Mouse (Mus musculus) lung, postnatal 0 days (tissue): ENCODE measurements around the gene Dot1l. TPM values are rescaled to one million over a fixed set of nuclear protein-coding genes. Genes with fewer than 3 reads are reported as not detected.
"Not testable (repeated sequence)": the region's sequence is repeated elsewhere in the genome, so short reads cannot be mapped to it uniquely, and the experiment has no call there.

Experiments
- ATAC-seq: fragments of 200-750 bp; cut with Nextera tagmentation; 2 replicates; pipeline ENCODE4 v1.8.0; 2017; ENCODE audit warnings: moderate library complexity
- DNase-seq: peaks from one replicate; pipeline ENCODE4 v3.0.0-alpha.2; 2016; ENCODE audit warnings: low spot score
- H3K27ac ChIP-seq: fragments of 300-500 bp; sonication (generic); 2 replicates; pipeline ENCODE4 v1.5.1; 2014; ENCODE audit warnings: antibody characterized with exemption, mild to moderate bottlenecking, low read length, mixed read lengths
- H3K27me3 ChIP-seq: fragments of 300-500 bp; sonication (generic); replicated peaks from 2 replicates; pipeline ENCODE4 v1.6.1; 2014; ENCODE audit warnings: low read length, mixed read lengths; ENCODE audit not compliant: insufficient read depth
- H3K36me3 ChIP-seq: fragments of 300-500 bp; sonication (generic); 2 replicates; pipeline ENCODE4 v1.6.1; 2014; ENCODE audit warnings: low read length, mixed read lengths; ENCODE audit not compliant: insufficient read depth
- H3K4me1 ChIP-seq: fragments of 300-500 bp; sonication (generic); 2 replicates; pipeline ENCODE4 v1.6.1; 2014; ENCODE audit warnings: antibody characterized with exemption, low read depth, low read length, mixed read lengths; ENCODE audit not compliant: insufficient read depth
- H3K4me2 ChIP-seq: fragments of 300-500 bp; sonication (generic); replicated peaks from 2 replicates; pipeline ENCODE4 v1.6.1; 2014; ENCODE audit warnings: low read depth, mild to moderate bottlenecking, low read length, moderate library complexity, mixed read lengths
- H3K4me3 ChIP-seq: fragments of 300-500 bp; sonication (generic); 2 replicates; pipeline ENCODE4 v1.5.1; 2014; ENCODE audit warnings: low read depth, low read length
- H3K9ac ChIP-seq: fragments of 300-500 bp; sonication (generic); replicated peaks from 2 replicates; pipeline ENCODE4 v1.6.1; 2014; ENCODE audit warnings: low read depth, mild to moderate bottlenecking
- H3K9me3 ChIP-seq: fragments of 300-500 bp; sonication (generic); 2 replicates; pipeline ENCODE4 v1.6.1; 2016; ENCODE audit warnings: low read length, mixed read lengths
- CTCF ChIP-seq: IDR thresholded peaks from 2 replicates; pipeline ENCODE4 v1.5.1; 2016; ENCODE audit warnings: antibody characterized with exemption, mild to moderate bottlenecking
- EP300 ChIP-seq: IDR thresholded peaks from 2 replicates; pipeline ENCODE4 v1.6.1; 2016; ENCODE audit warnings: antibody characterized with exemption, mild to moderate bottlenecking, control low read depth
- WGBS: fragments of 180-500 bp; shearing (Covaris S2); extraction: QIAGEN DNeasy Blood & Tissue Kit; methylation state at CpG from one replicate; pipeline ENCODE4 v1.1.7; 2014; 5-methylcytosine and 5-hydroxymethylcytosine counted together
- polyA plus RNA-seq: library from polyadenylated mRNA; unstranded; fragments of >200 nt; fragmentation: Nextera tagmentation; extraction: Ambion mirVana; gene quantifications from 2 replicates; pipeline ENCODE4 v1.2.1, GENCODE M21; 2015

Dot1l gene
- polyA plus RNA-seq, 1 experiment from 2014 or later: 7.4 TPM

DNA sequence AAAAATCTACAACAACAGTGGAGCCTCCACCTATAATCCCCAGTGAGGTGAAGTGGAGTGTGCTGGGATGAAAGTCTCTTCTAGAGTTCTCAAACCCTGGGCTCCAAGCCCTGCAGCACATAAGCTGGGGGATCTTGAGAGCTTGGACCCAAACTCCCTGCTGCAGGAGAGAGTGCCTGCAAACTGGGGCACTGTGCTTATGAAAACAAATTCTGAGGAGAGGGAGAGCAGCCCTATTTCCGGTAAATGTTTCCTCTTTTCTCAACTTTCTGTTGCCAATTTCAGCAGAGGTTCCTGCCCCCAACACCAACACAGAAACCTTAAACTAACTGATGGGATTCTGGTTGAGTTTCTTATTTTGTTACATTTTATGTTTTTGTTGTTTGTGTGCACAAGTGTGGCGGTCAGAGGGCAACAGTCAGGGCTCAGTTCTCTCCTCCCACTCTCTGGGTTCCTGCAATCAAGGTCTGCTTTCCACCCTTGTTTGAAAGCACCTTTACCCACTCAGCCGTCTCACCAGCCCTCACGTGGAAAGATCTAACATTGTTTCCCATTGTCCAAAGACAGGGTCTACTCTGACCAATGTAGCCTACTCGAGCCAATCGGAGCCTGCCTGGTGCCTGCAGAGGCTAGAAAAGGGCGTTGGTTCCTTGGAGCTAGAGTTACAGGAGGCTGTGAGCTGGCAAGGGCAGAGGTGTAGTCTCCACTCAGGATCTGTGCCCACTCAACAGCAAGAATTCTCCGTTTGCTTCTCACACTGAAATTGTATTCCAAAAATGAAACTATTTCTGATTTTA, 69.0 kb downstream of the Dot1l start:
- H3K27ac ChIP-seq: no peak overlapping the region

DNA sequence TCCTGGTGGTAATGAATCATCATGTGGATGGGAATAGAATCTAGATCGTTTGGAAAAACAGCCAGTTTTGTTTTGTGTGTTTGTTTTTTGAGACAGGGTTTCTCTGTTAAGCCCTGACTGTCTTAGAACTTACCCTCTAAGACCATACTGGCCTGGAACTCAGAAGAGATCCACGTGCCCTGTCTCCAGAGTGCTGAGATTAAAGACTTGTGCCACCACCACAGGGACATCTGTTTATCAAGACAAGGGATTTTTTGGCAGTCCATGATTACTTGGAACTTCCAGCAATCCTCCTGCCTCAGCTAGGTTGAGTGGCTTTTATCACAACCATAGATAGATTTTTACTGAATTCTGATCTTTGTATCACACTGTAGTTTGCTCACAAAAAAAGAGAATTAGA, 69.8 kb downstream of the Dot1l start:
- Histone ChIP-seq H3K4me2 (no peak overlapping the region), H3K36me3 (0 out of 2 replicates have a peak, but pooled peaks cover 4% of the 10 kb centered on the region), H3K4me3 (no peak overlapping the region), H3K9me3 (no peaks in the 10 kb centered on the region), H3K9ac (no peak overlapping the region), H3K4me1 (no peaks in the 10 kb centered on the region), H3K27ac (no peak overlapping the region), H3K27me3 (no peaks in the 10 kb centered on the region)
- ATAC-seq (no peak), DNase-seq (no peak)
- no peak for TF ChIP-seq CTCF
- no peak for TF ChIP-seq EP300
- 54% methylated on average over 2 of the region's 2 CpGs for WGBS

More for the DNA sequence above, 69.0 kb downstream of the Dot1l start:
- Histone ChIP-seq H3K4me1 (no peaks in the 10 kb centered on the region), H3K4me3 (no peak overlapping the region), H3K9me3 (no peaks in the 10 kb centered on the region), H3K36me3 (no peaks in the 10 kb centered on the region), H3K4me2 (no peak overlapping the region), H3K27me3 (no peaks in the 10 kb centered on the region), H3K9ac (no peak overlapping the region)
- DNase-seq: no peak
- TF ChIP-seq EP300 (no peak), CTCF (no peak)
- WGBS: 44% methylated on average over 8 of the region's 8 CpGs
- no peak for ATAC-seq

DNA sequence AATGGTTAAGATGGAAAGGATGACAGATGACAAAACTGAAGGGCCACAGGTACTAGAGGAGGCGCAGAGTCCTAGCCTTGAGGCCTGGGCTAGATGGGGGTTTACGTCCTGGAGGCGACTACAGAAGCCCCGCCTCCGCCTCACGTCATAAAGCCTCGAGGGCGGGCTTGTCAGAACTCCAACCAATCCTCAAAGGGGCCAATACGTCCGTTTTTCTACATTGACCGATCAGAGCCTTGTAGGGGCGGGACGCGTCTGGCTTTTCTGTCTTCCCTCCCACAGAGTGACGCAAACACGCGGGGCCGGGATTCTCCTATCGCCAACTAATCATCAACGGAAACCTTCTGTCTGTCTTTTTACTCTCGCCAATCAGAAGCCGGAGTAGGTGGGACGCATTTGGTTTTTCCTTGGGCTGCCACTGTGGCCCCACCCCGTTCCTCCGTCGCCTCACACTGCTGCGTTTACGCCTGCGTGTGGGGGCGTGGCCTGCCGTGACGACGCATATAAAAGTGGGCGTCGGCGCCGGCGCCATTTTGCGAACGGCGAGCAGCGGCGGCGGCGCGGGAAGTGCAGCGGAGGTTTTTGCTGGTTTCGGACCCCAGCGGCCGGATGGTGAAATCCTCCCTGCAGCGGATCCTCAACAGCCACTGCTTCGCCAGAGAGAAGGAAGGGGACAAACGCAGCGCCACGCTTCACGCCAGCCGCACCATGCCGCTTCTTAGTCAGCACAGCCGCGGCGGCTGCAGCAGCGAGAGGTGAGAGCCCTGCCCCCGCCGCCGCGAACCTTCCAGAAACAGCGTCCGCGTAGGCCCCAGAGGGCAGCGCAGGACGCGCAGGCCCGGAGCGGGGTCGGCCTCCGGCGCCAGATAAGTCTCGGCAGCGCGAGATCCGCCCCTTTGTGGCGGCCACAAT, 71.4 kb downstream of the Dot1l start, which contains the start of gene Oaz1:
TSS of gene Oaz1 (plus strand) at position 506 of the 912 bp plus-strand sequence.
- H3K4me1 ChIP-seq: no peaks in the 10 kb centered on the region
- peak within 1 kb of the TSS; percentile 92 for H3K9ac ChIP-seq
- WGBS: under 1% methylated on average over 73 of the region's 82 CpGs
- H3K9me3 ChIP-seq: no peaks in the 10 kb centered on the region
- DNase-seq: peak; percentile 100
- H3K27me3 ChIP-seq: no peaks in the 10 kb centered on the region
- H3K27ac ChIP-seq: peak within 1 kb of the TSS; percentile 89
- ATAC-seq: peak; percentile 97
- peak within 1 kb of the TSS; percentile 68 for H3K4me2 ChIP-seq
- TF ChIP-seq CTCF (no peak; the same call in 1 of the 2 replicates), EP300 (no peak)
- peak within 1 kb of the TSS; percentile 71 for H3K4me3 ChIP-seq
- 0 out of 2 replicates have a peak, but pooled peaks cover 4% of the 10 kb centered on the region for H3K36me3 ChIP-seq

DNA sequence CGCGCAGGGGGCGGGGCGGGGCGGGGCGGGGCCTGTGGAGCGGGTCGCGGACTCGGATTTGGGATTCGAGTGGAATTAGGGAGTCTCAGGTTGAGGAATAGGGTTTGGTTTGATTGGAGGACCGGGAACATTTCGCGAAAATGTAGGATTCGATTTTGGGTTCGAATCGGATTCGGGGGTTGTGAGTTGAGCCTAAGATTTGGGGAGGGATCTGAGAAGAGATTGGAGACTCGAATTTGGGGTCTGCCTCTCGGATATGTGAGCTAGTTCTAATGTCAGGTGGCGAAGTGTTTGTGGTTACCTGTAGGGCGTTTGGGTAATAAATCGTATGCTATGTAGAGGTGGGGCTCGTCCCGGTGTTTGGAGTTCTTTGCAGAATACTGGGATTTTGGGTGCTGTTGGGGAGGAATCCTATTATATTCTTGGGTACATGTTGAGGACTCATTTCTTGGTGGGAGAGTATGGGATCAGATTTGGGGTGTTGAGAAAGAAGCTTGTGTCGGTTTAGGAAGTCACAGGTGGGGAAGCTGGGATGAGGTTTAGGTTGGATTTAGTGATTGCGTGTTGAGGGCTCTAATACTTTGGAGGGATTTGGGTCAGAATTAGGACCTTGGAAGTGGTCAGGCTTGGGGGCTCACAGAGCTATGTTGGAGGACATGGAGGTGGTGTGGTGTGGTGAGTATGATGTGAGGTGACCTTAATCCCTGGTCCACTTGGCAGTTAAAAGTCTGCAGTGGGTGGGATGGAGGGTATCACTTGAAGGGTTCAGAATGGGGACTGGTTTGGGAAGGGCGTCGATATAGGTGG, 72.3 kb downstream of the Dot1l start:
- ATAC-seq: no peak
- no peaks in the 10 kb centered on the region for H3K4me1 ChIP-seq
- 4% methylated on average over 29 of the region's 29 CpGs for WGBS

DNA sequence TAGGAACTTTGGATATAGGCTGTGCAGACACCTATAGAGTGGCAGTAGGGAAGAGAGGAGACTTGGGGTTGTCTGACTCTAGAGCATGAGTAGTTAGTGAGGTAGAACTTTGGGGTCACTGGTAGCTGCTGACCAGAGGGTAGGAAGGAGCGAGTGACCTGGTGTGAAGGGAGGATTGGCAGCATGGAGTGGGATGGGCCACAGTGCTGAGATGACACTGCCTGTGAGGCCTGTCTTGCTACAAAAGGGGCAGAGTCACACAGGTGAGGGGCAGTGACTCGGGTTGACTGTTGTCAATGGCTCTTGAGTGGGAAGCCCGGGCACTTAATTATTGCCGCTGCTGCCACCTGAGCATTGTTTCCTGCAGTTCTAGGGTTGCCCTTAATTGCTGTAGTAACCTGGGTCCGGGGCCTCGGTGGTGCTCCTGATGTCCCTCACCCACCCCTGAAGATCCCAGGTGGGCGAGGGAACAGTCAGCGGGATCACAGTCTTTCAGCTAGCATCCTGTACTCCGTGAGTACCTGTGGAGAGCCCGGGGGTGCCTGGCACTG, 72.9 kb downstream of the Dot1l start:
- Histone ChIP-seq H3K27ac (no peak overlapping the region), H3K27me3 (no peaks in the 10 kb centered on the region), H3K9ac (peak overlapping the region; percentile 92), H3K9me3 (no peaks in the 10 kb centered on the region), H3K36me3 (0 out of 2 replicates have a peak, but pooled peaks cover 4% of the 10 kb centered on the region), H3K4me1 (no peaks in the 10 kb centered on the region), H3K4me2 (peak overlapping the region; percentile 68), H3K4me3 (peak overlapping the region; percentile 71)
- WGBS: 55% methylated on average over 9 of the region's 10 CpGs
- no peak for TF ChIP-seq CTCF
- no peak for TF ChIP-seq EP300
- DNase-seq (no peak), ATAC-seq (no peak)

More for the DNA sequence above, 72.3 kb downstream of the Dot1l start:
- H3K27me3 ChIP-seq: no peaks in the 10 kb centered on the region
- H3K27ac ChIP-seq: peak overlapping the region; percentile 89
- H3K4me3 ChIP-seq: peak overlapping the region; percentile 71
- H3K9me3 ChIP-seq: no peaks in the 10 kb centered on the region
- no peak for TF ChIP-seq EP300
- peak overlapping the region; percentile 68 for H3K4me2 ChIP-seq
- H3K9ac ChIP-seq: peak overlapping the region; percentile 92
- H3K36me3 ChIP-seq: 0 out of 2 replicates have a peak, but pooled peaks cover 4% of the 10 kb centered on the region
- DNase-seq: no peak

DNA sequence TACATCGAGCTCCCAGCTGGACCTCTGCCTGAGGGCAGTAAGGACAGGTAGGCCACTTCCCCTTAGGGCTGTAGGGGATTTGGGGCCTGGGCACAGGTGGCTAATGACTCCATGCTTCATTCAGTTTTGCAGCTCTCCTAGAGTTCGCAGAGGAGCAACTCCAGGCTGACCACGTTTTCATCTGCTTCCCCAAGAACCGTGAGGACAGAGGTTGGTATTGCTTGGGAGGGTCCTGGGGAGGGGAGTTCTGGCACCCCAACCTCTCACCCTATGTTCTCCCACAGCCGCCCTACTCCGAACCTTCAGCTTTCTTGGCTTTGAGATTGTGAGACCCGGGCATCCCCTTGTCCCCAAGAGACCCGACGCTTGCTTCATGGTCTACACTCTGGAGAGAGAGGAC, 73.6 kb downstream of the Dot1l start:
- not testable (repeated sequence) for H3K4me1 ChIP-seq, H3K27ac ChIP-seq, H3K9ac ChIP-seq, H3K27me3 ChIP-seq, ATAC-seq, H3K4me3 ChIP-seq, H3K36me3 ChIP-seq, H3K9me3 ChIP-seq, DNase-seq
- peak overlapping the region; percentile 68; the same call in 1 of the 2 replicates for H3K4me2 ChIP-seq
- 74% methylated on average over 9 of the region's 9 CpGs for WGBS
